Mouse (Mus musculus) C2C12 (cell line): ENCODE data around the gene Armh4. TPM values are rescaled to one million over a fixed set of nuclear protein-coding genes. Genes with fewer than 3 reads are reported as not detected.

Experiments
- H3K27me3 ChIP-seq: one replicate; pipeline ENCODE4 v1.6.1; 2011; ENCODE audit not compliant: control insufficient read depth, insufficient read depth, insufficient read length
- H3K36me3 ChIP-seq: one replicate; pipeline ENCODE4 v1.6.1; 2011; ENCODE audit not compliant: control insufficient read depth, insufficient read depth
- H3K4me3 ChIP-seq: one replicate; pipeline ENCODE4 v1.5.1; 2011; ENCODE audit warnings: mild to moderate bottlenecking, control low read depth; ENCODE audit not compliant: poor library complexity, insufficient read depth, severe bottlenecking
- H3K79me2 ChIP-seq: one replicate; pipeline ENCODE4 v1.6.1; 2011; ENCODE audit not compliant: control insufficient read depth, insufficient read depth
- H3K79me3 ChIP-seq: one replicate; pipeline ENCODE4 v1.6.1; 2011; ENCODE audit warnings: low read depth, control low read depth
- H3ac ChIP-seq: one replicate; pipeline ENCODE3; 2011; ENCODE audit warnings: low read depth; ENCODE audit not compliant: control insufficient read depth, insufficient read length
- CEBPB ChIP-seq: IDR thresholded peaks from one replicate; pipeline ENCODE4 v1.6.1; 2011; ENCODE audit warnings: low read depth, mild to moderate bottlenecking, control low read depth, moderate library complexity
- CTCF ChIP-seq: IDR thresholded peaks from one replicate; pipeline ENCODE4 v1.5.1; 2011; ENCODE audit not compliant: control insufficient read depth, insufficient read depth, insufficient read length
- FOSL1 ChIP-seq: IDR thresholded peaks from one replicate; pipeline ENCODE4 v1.8.0; 2011; ENCODE audit warnings: mild to moderate bottlenecking, low read length; ENCODE audit not compliant: poor library complexity, insufficient read depth, severe bottlenecking
- MAX ChIP-seq: IDR thresholded peaks from one replicate; pipeline ENCODE4 v1.6.1; 2011; ENCODE audit warnings: mild to moderate bottlenecking, control low read depth
- MYOD1 ChIP-seq: IDR thresholded peaks from one replicate; pipeline ENCODE4 v1.6.1; 2011; ENCODE audit warnings: low read depth; ENCODE audit not compliant: control insufficient read depth, insufficient read length
- MYOG ChIP-seq: IDR thresholded peaks from one replicate; pipeline ENCODE4 v1.6.1; 2011; ENCODE audit not compliant: control insufficient read depth, insufficient read length; ENCODE audit errors: extremely low read depth
- USF1 ChIP-seq: IDR thresholded peaks from one replicate; pipeline ENCODE4 v1.6.1; 2011; ENCODE audit warnings: low read depth, mild to moderate bottlenecking, control low read depth, moderate library complexity
- polyA plus RNA-seq: library from polyadenylated mRNA; unstranded; fragments of >200 nt; fragmentation: generic; extraction: Trizol; gene quantifications from one replicate; pipeline ENCODE4 v1.2.1, GENCODE M21; 2012; ENCODE audit warnings: missing spikeins

The Armh4 gene
- polyA plus RNA-seq, 1 experiment: not detected

- Histone ChIP-seq H3K79me3 (no peaks in the 10 kb centered on the region), H3K4me3 (no peak overlapping the region), H3K27me3 (no peaks in the 10 kb centered on the region), H3K36me3 (no peaks in the 10 kb centered on the region), H3ac (no peak overlapping the region), H3K79me2 (no peaks in the 10 kb centered on the region)
- TF ChIP-seq MYOD1 (no peak), FOSL1 (no peak), CEBPB (no peak), MYOG (no peak), MAX (no peak), CTCF (no peak), USF1 (no peak)
These were observed 63.5 kb downstream of the Armh4 start for GRCm38 (mm10) chr14:49719678-49720077.

GRCm38 (mm10) chr14:49711016-49711415, 72.2 kb downstream of the Armh4 start:
- no peaks in the 10 kb centered on the region for H3K79me3 ChIP-seq
- no peak overlapping the region for H3ac ChIP-seq
- H3K27me3 ChIP-seq: no peaks in the 10 kb centered on the region
- H3K36me3 ChIP-seq: no peaks in the 10 kb centered on the region
- TF ChIP-seq CEBPB (no peak), CTCF (no peak), MAX (no peak), USF1 (no peak), MYOG (no peak), MYOD1 (no peak), FOSL1 (no peak)
- no peaks in the 10 kb centered on the region for H3K79me2 ChIP-seq
- H3K4me3 ChIP-seq: no peak overlapping the region

GRCm38 (mm10) chr14:49703432-49704200, 79.6 kb downstream of the Armh4 start:
- Histone ChIP-seq H3K4me3 (no peak overlapping the region), H3K79me2 (no peaks in the 10 kb centered on the region), H3K36me3 (no peaks in the 10 kb centered on the region), H3ac (no peak overlapping the region), H3K27me3 (no peaks in the 10 kb centered on the region), H3K79me3 (no peaks in the 10 kb centered on the region)
- TF ChIP-seq CEBPB (no peak), MYOD1 (no peak), USF1 (no peak), FOSL1 (no peak), CTCF (no peak), MYOG (no peak), MAX (no peak)

GRCm38 (mm10) chr14:49679511-49680284, 103.5 kb downstream of the Armh4 start:
- Histone ChIP-seq H3K4me3 (no peak overlapping the region), H3K36me3 (no peaks in the 10 kb centered on the region), H3K79me3 (no peaks in the 10 kb centered on the region), H3K79me2 (no peaks in the 10 kb centered on the region), H3K27me3 (no peaks in the 10 kb centered on the region), H3ac (no peak overlapping the region)
- TF ChIP-seq FOSL1 (no peak), CEBPB (no peak), MYOG (no peak), CTCF (no peak), MYOD1 (no peak), MAX (no peak), USF1 (no peak)

- TF ChIP-seq CEBPB (no peak), USF1 (no peak), MAX (no peak)
- no peak overlapping the region for H3K4me3 ChIP-seq
- no peaks in the 10 kb centered on the region for H3K27me3 ChIP-seq
- no peaks in the 10 kb centered on the region for H3K36me3 ChIP-seq
- H3ac ChIP-seq: no peak overlapping the region
- no peaks in the 10 kb centered on the region for H3K79me3 ChIP-seq
- no peaks in the 10 kb centered on the region for H3K79me2 ChIP-seq
These were observed 106.6 kb downstream of the Armh4 start for GRCm38 (mm10) chr14:49676580-49676979.
